Mouse (Mus musculus) E14TG2a.4 (cell line): Measurements from ENCODE around the gene Foxn3.

ENCODE experiments used
- CTCF ChIP-seq: conservative IDR thresholded peaks from 2 replicates; pipeline ENCODE4 v1.5.1; 2014; ENCODE audit warnings: low read length
- NANOG ChIP-seq: IDR thresholded peaks from 2 replicates; pipeline ENCODE4 v1.6.1; 2014; ENCODE audit warnings: borderline replicate concordance, low read length, mixed read lengths
- POU5F1 ChIP-seq: IDR thresholded peaks from 2 replicates; pipeline ENCODE4 v1.6.1; 2014; ENCODE audit warnings: low read length, borderline replicate concordance

DNA sequence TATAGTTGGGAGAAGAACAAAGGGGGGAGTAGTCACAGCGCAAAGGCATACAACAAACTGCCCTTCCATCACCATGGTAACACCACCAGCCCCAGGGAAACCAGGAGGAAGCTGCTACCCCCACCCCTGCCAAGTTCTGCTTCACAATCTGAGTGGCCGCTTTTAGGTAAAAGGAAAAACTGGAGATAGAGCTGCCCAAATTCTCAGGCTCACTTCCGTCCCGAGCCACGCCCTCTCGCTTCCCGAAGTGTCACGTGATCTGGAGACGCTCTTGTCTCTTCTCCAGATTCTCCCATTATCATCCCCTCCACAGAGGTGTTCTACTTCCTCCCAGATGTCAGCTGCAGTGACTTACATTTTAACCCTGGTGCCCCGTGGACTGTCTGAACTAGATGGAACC, 401.2 kb downstream of the Foxn3 start:
- TF ChIP-seq CTCF (no peak), NANOG (no peak), POU5F1 (no peak)
